Comparison of ENCODE assay signal across 17 mouse cellular contexts in genomic region chr4:134700911-134701310, GRCm38 (mm10). TPM values are rescaled to one million over a fixed set of nuclear protein-coding genes. Genes with fewer than 3 reads are reported as not detected.
DNase-seq lines count a peak whose midpoint lies in the region; ATAC-seq and TF ChIP-seq lines count a peak whose summit lies in the region.
"Had no signal": no experiment of that assay in that cellular context is flagged by ENCODE, and none has a peak within 500 bp of the region (broad histone marks: within the 10 kb centered on the region; RNA-seq: fewer than 3 reads in every experiment).

No protein-coding gene starts in this region.

- no peak for TF ChIP-seq CTCF in lung, postnatal 0 days (IDR thresholded peaks at IDR 0.05)

- H3K36me3 ChIP-seq in heart, embryonic 11.5 days (ENCODE audit: control insufficient read depth, insufficient read depth, low read length): peaks cover 2% of the 10 kb centered on the region; the same call in 1 of the 2 replicates
- no peaks in the 10 kb centered on the region for H3K36me3 ChIP-seq in lung, postnatal 0 days (ENCODE audit: insufficient read depth, low read length)
- no peaks in the 10 kb centered on the region for H3K36me3 ChIP-seq in hindbrain, embryonic 16.5 days (ENCODE audit: control insufficient read depth, insufficient read depth, low read length)
- no peaks in the 10 kb centered on the region for H3K36me3 ChIP-seq in neural tube, embryonic 14.5 days (ENCODE audit: control insufficient read depth, insufficient read depth, low read length)
- H3K36me3 ChIP-seq: embryonic facial prominence, embryonic 13.5 days; intestine, embryonic 15.5 days; stomach, embryonic 15.5 days had no signal

- peaks cover 13% of the 10 kb centered on the region for H3K4me1 ChIP-seq in heart, embryonic 11.5 days (ENCODE audit: control insufficient read depth, insufficient read depth, low read length)
- H3K4me1 ChIP-seq in lung, postnatal 0 days (ENCODE audit: insufficient read depth, low read depth, low read length): peaks cover 12% of the 10 kb centered on the region
- H3K4me1 ChIP-seq in hindbrain, embryonic 16.5 days (ENCODE audit: control insufficient read depth, insufficient read depth, low read depth, low read length): peaks cover 27% of the 10 kb centered on the region
- peaks cover 25% of the 10 kb centered on the region for H3K4me1 ChIP-seq in neural tube, embryonic 14.5 days (ENCODE audit: control insufficient read depth, insufficient read depth, low read length)

- no peak overlapping the region for H3K4me3 ChIP-seq in heart, embryonic 11.5 days (ENCODE audit: low read depth, low read length)
- no peak overlapping the region for H3K4me3 ChIP-seq in lung, postnatal 0 days (ENCODE audit: low read depth, low read length)
- peak overlapping the region; percentile 74; the same call in 1 of the 2 replicates for H3K4me3 ChIP-seq in hindbrain, embryonic 16.5 days (ENCODE audit: low read length)
- H3K4me3 ChIP-seq in neural tube, embryonic 14.5 days (ENCODE audit: low read depth, low read length): no peak overlapping the region
- H3K4me3 ChIP-seq: intestine, embryonic 15.5 days; stomach, embryonic 15.5 days had no signal

- H3K4me2 ChIP-seq in heart, embryonic 11.5 days: peak overlapping the region; percentile 96; the same call in 1 of the 2 replicates
- no peak overlapping the region for H3K4me2 ChIP-seq in lung, postnatal 0 days (replicated peaks; ENCODE audit: low read depth, low read length)
- H3K4me2 ChIP-seq in hindbrain, embryonic 16.5 days (ENCODE audit: low read length): peak overlapping the region; percentile 99
- peak overlapping the region; percentile 82 for H3K4me2 ChIP-seq in neural tube, embryonic 14.5 days (ENCODE audit: low read depth, low read length)

- no peaks in the 10 kb centered on the region for H3K9me3 ChIP-seq in heart, embryonic 11.5 days (replicated peaks; ENCODE audit: control insufficient read depth, low read length)
- no peaks in the 10 kb centered on the region for H3K9me3 ChIP-seq in lung, postnatal 0 days (ENCODE audit: low read length)
- no peaks in the 10 kb centered on the region for H3K9me3 ChIP-seq in hindbrain, embryonic 16.5 days (ENCODE audit: control insufficient read depth, low read length)
- no peaks in the 10 kb centered on the region for H3K9me3 ChIP-seq in neural tube, embryonic 14.5 days (ENCODE audit: control insufficient read depth, low read length)
- H3K9me3 ChIP-seq: embryonic facial prominence, embryonic 13.5 days; intestine, embryonic 15.5 days; stomach, embryonic 15.5 days had no signal

- intact Hi-C loops in heart, postnatal 25 days (cut with DNase I): loop anchor here (5.0 kb wide), 2 partner anchors 66 to 119 kb away; partner anchors contain the start of gene Ldlrap1

- ATAC-seq in heart, embryonic 11.5 days (replicated peaks; ENCODE audit: insufficient number of reproducible peaks, low FRiP score, low TSS enrichment): no peak
- ATAC-seq in lung, postnatal 0 days: no peak
- no peak for ATAC-seq in hindbrain, embryonic 16.5 days
- ATAC-seq in neural tube, embryonic 14.5 days (ENCODE audit: low read depth): no peak
- no peak for ATAC-seq in erythroid progenitor cell, adult 5-6 weeks (replicated peaks; ENCODE audit: low FRiP score, poor library complexity, severe bottlenecking)
- ATAC-seq: activated CD4-positive, CD25-positive, alpha-beta regulatory T cell, adult 4 months; CD4-positive, CD25-positive, alpha-beta regulatory T cell, adult 4 months; intestine, embryonic 15.5 days had no signal

- DNase-seq in heart, postnatal 25 days (ENCODE audit: low spot score): no peak
- DNase-seq in lung, postnatal 0 days (ENCODE audit: low spot score): peak; percentile 29
- DNase-seq in lung, postnatal 36 days: no peak
- DNase-seq: cerebellum, postnatal 14 days; gastrocnemius, postnatal 25 days; kidney, postnatal 25 days; lung, adult 2 months; thymus, postnatal 36 days had no signal

- H3K27me3 ChIP-seq in heart, embryonic 11.5 days (ENCODE audit: control insufficient read depth, insufficient read depth, low read length): no peaks in the 10 kb centered on the region
- H3K27me3 ChIP-seq in lung, postnatal 0 days (replicated peaks; ENCODE audit: insufficient read depth, low read length): no peaks in the 10 kb centered on the region; the same call in 1 of the 2 replicates
- H3K27me3 ChIP-seq in hindbrain, embryonic 16.5 days (replicated peaks; ENCODE audit: control insufficient read depth, insufficient read depth, low read length): no peaks in the 10 kb centered on the region; the same call in 1 of the 2 replicates
- 0 out of 2 replicates have a peak, but pooled peaks cover 3% of the 10 kb centered on the region for H3K27me3 ChIP-seq in neural tube, embryonic 14.5 days (ENCODE audit: control insufficient read depth, insufficient read depth, low read length)

- TF ChIP-seq EP300 in lung, postnatal 0 days (IDR thresholded peaks at IDR 0.05): no peak

- 91% methylated on average over 2 of the region's 2 CpGs for WGBS in heart, embryonic 11.5 days (ENCODE audit: insufficient replicate concordance)
- 90% methylated on average over 2 of the region's 2 CpGs for WGBS in lung, postnatal 0 days
- whole genome bisulfite sequencing in hindbrain, embryonic 16.5 days: 94% methylated on average over 2 of the region's 2 CpGs
- 94% methylated on average over 2 of the region's 2 CpGs for WGBS in neural tube, embryonic 14.5 days

- no peak overlapping the region for H3K27ac ChIP-seq in heart, embryonic 11.5 days (ENCODE audit: low read depth, low read length)
- H3K27ac ChIP-seq in lung, postnatal 0 days (ENCODE audit: low read length): no peak overlapping the region
- H3K27ac ChIP-seq in hindbrain, embryonic 16.5 days (ENCODE audit: low read depth, low read length): no peak overlapping the region
- H3K27ac ChIP-seq in neural tube, embryonic 14.5 days (ENCODE audit: low read depth, low read length): no peak overlapping the region
- H3K27ac ChIP-seq: embryonic facial prominence, embryonic 13.5 days; intestine, embryonic 15.5 days; stomach, embryonic 15.5 days had no signal

- H3K9ac ChIP-seq in heart, embryonic 11.5 days (ENCODE audit: low read depth, low read length): no peak overlapping the region
- no peak overlapping the region for H3K9ac ChIP-seq in lung, postnatal 0 days (replicated peaks; ENCODE audit: low read depth)
- H3K9ac ChIP-seq in hindbrain, embryonic 16.5 days (ENCODE audit: low read depth, low read length): no peak overlapping the region
- no peak overlapping the region for H3K9ac ChIP-seq in neural tube, embryonic 14.5 days (replicated peaks; ENCODE audit: low read depth, low read length)
- H3K9ac ChIP-seq: intestine, embryonic 15.5 days; stomach, embryonic 15.5 days had no signal

RNA-seq across cellular contexts. Expression of gene Man1c1, which starts 3.2 kb away (rescaled TPM):
- polyA plus RNA-seq in heart, embryonic 11.5 days (2014; fragmentation: Nextera tagmentation; extraction: Ambion mirVana): 8.6 and 9.3 TPM in 2 replicates
- total RNA-seq in heart, postnatal 25 days (2021): 10 to 100 TPM; 21.0 to 25.0 TPM
- polyA plus RNA-seq in lung, postnatal 0 days (2015; fragmentation: Nextera tagmentation; extraction: Ambion mirVana): 2.9 and 3.0 TPM in 2 replicates
- polyA plus RNA-seq in hindbrain, embryonic 16.5 days (2015; fragmentation: Nextera tagmentation; extraction: Ambion mirVana): 3.7 and 5.1 TPM in 2 replicates
- polyA plus RNA-seq in neural tube, embryonic 14.5 days (2014; fragmentation: Nextera tagmentation; extraction: Ambion mirVana): 5.6 and 7.3 TPM in 2 replicates
- 2.9 TPM in 2 replicates for total RNA-seq in erythroid progenitor cell, adult 5-6 weeks (2015; ENCODE audit: low replicate concordance)
- total RNA-seq in erythroid progenitor cell, adult 5-6 weeks (2017; ENCODE audit: low replicate concordance): 1.0 and 1.8 TPM in 2 replicates
